Mouse (Mus musculus): ENCODE results near the gene Cryab.

Gene Cryab

DNA sequence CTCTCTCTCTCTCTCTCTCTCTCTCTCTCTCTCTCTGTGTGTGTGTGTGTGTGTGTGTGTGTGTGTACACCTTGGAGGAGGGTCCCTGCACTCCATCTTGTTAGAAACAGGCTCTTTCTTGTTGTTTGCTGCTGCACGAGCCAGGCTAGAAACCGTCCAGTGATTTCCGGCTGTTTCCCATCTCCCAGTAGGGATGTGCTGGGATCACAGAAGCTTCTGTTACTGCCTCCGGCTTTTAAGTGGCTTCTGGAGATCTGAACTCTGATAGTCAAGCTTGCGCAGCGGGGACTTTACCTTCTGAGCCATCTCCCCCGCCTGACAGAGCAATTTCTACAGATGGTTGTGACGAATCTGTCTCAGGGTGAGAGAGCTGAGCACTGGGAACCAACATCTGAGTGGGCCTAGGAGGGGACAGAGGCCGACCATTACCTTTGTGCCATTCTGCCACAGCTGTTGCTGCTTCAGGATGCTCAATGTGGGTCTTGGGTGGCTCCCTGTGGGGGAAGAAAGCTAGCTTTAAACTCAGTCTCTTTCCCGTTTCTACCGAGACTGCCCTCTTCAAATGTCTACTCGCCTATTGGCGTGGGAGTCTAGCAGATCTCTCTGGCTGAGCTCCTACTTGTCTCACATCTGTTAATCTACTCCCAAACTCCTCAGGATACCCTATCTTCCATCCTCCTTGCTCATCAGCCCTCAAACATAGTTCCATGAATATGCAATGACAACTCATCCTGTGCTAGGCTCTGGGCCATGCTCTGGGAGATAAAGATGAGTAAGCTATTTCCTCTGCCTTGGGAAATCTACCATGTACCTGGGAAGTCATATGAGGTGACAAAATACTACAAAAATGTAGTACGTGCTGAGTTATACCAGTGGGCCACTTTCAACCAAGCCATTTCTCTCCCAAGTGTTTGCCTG, 10.0 kb upstream of the Cryab start:
- in situ Hi-C loops (cut with MboI; ENCODE audit: unreplicated experiment in 2 of 2) = loop anchor here in 1 of 2 experiments (25.0 kb wide), 1 partner anchor 1254 kb away; the partner anchor contains the start of gene Ttc12

GRCm38 (mm10) chr9:50742261-50742660, 8.9 kb upstream of the Cryab start:
- in situ Hi-C loops (cut with MboI; ENCODE audit: unreplicated experiment in 2 of 2) = loop anchor here in 1 of 2 experiments (25.0 kb wide), 1 partner anchor 1255 kb away; the partner anchor contains the start of gene Ttc12

DNA sequence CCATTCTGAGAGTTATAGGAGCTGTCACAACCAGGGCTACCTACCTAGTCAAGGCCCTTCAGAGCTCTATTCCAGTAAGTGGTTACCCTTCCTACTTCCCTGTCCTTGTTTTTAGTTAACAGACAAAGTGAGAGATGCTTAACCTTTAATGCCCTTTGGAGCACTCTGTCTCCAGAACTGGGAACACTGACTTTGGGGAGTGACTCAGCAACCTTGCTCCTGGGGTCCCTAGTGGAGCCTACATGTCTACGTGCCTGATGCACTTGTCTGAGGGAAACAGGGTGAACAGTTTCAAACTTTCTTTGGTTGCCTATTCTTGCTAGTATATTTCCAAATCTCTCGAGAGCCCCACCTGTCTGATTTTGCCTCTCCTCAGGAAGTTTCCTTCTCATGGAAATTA, 8.4 kb upstream of the Cryab start:
- in situ Hi-C loops (cut with MboI; ENCODE audit: unreplicated experiment in 2 of 2) = loop anchor here in 1 of 2 experiments (25.0 kb wide), 1 partner anchor 1255 kb away; the partner anchor contains the start of gene Ttc12

DNA sequence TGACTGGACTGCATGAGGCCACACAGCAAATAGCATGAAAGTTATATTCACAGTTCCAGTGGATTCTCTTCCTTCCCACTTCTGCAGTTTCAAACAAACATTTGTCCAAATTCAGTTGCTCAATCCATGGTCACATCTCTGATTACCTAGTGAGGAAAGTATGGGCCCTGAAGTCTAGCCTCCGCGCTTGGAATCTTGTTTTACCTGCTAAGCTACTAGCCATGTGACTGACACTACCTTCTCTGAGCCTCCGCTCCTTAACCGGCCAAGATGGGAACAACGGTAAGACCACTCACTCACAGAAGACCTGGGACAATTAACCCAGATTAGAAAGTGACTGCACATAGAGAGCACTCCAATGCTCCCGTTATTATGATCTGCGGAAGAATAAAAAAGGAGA, 5.3 kb upstream of the Cryab start:
- in situ Hi-C loops (cut with MboI; ENCODE audit: unreplicated experiment in 2 of 2) = loop anchor here in 1 of 2 experiments (25.0 kb wide), 1 partner anchor 1259 kb away; the partner anchor contains the start of gene Ttc12

DNA sequence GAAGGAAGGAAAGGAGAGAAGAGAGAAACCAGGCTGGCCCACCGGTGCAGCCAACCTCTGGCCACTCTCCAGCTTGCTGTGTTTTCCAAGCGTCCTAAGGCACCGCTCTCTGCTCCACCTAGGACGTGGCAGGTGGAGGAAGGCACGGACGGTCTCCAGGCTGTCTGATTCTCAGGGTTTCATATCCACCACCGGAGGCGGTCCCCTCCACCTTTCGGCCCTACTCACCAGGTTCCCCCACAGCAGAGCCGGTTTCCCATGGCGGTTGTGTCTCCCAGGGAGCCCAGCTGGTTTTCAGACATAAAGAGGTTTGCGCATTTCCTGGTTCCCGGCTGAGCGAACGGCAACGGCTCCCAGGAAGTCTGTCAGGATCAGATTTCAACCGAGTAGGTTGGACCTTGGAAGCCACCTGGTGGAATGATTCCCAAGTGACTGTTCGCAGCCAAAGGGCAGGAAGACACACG, 4.9 kb upstream of the Cryab start, which contains the start of gene 2310030G06Rik:
Gene 2310030G06Rik, minus strand, starts transcription at position 323 of the 464 bp plus-strand sequence.
- in situ Hi-C loops (cut with MboI; ENCODE audit: unreplicated experiment in 2 of 2) = loop anchor here in 1 of 2 experiments (25.0 kb wide), 1 partner anchor 1259 kb away; the partner anchor contains the start of gene Ttc12

GRCm38 (mm10) chr9:50750706-50751105, 419 bp upstream of the Cryab start:
- in situ Hi-C loops (cut with MboI; ENCODE audit: unreplicated experiment in 2 of 2) = loop anchor here in 1 of 2 experiments (25.0 kb wide), 2 partner anchors 138 to 1763 kb away; partner anchors contain the start of genes Nkapd1, Pih1d2, Sdhd and Timm8b

GRCm38 (mm10) chr9:50752054-50752602, 1.0 kb downstream of the Cryab start, which contains the start of gene Hspb2:
Gene Hspb2, minus strand, starts transcription at chr9:50752354.
- in situ Hi-C loops (cut with MboI; ENCODE audit: unreplicated experiment in 2 of 2) = loop anchor here in 1 of 2 experiments (25.0 kb wide), 2 partner anchors 140 to 1765 kb away; partner anchors contain the start of genes Nkapd1, Pih1d2, Sdhd and Timm8b

GRCm38 (mm10) chr9:50752784-50753615, 1.9 kb downstream of the Cryab start:
- in situ Hi-C loops (cut with MboI; ENCODE audit: unreplicated experiment in 2 of 2) = loop anchor here in 1 of 2 experiments (25.0 kb wide), 2 partner anchors 141 to 1766 kb away; partner anchors contain the start of genes Nkapd1, Pih1d2, Sdhd and Timm8b

GRCm38 (mm10) chr9:50753947-50754346, 2.8 kb downstream of the Cryab start:
- in situ Hi-C loops (cut with MboI; ENCODE audit: unreplicated experiment in 2 of 2) = loop anchor here in 1 of 2 experiments (25.0 kb wide), 2 partner anchors 142 to 1767 kb away; partner anchors contain the start of genes Nkapd1, Pih1d2, Sdhd and Timm8b

GRCm38 (mm10) chr9:50756711-50757110, 5.6 kb downstream of the Cryab start:
- in situ Hi-C loops (cut with MboI; ENCODE audit: unreplicated experiment in 2 of 2) = loop anchor here in 1 of 2 experiments (25.0 kb wide), 2 partner anchors 144 to 1769 kb away; partner anchors contain the start of genes Nkapd1, Pih1d2, Sdhd and Timm8b

- in situ Hi-C loops (cut with MboI; ENCODE audit: unreplicated experiment in 2 of 2) = loop anchor here (5.0 to 25.0 kb wide), 4 partner anchors 54 to 1774 kb away; partner anchors contain the start of genes Nkapd1 (in 1 of the 2), Pih1d2 (in 1 of the 2), Pts (in 1 of the 2) and Sdhd (in 1 of the 2)
Measured at GRCm38 (mm10) chr9:50761520-50762243, 10.6 kb downstream of the Cryab start.

GRCm38 (mm10) chr9:50763331-50763730, 12.2 kb downstream of the Cryab start:
- in situ Hi-C loops (cut with MboI; ENCODE audit: unreplicated experiment in 2 of 2) = loop anchor here (5.0 to 25.0 kb wide), 4 partner anchors 56 to 1776 kb away; partner anchors contain the start of genes Nkapd1 (in 1 of the 2), Pih1d2 (in 1 of the 2), Pts (in 1 of the 2) and Sdhd (in 1 of the 2)

GRCm38 (mm10) chr9:50767531-50768106, 16.5 kb downstream of the Cryab start:
- in situ Hi-C loops (cut with MboI; ENCODE audit: unreplicated experiment in 2 of 2) = loop anchor here in 1 of 2 experiments (10.0 to 25.0 kb wide), 3 partner anchors 155 to 1780 kb away; partner anchors contain the start of genes Nkapd1, Pih1d2, Pts and Sdhd

GRCm38 (mm10) chr9:50768107-50769002, 17.2 kb downstream of the Cryab start, which contains the start of gene Fdxacb1:
Gene Fdxacb1, plus strand, starts transcription at chr9:50768236.
- in situ Hi-C loops (cut with MboI; ENCODE audit: unreplicated experiment in 2 of 2) = loop anchor here in 1 of 2 experiments (10.0 to 25.0 kb wide), 3 partner anchors 156 to 1781 kb away; partner anchors contain the start of genes Nkapd1, Pih1d2, Pts and Sdhd

GRCm38 (mm10) chr9:50770011-50770410, 18.9 kb downstream of the Cryab start:
- in situ Hi-C loops (cut with MboI; ENCODE audit: unreplicated experiment in 2 of 2) = loop anchor here (10.0 to 25.0 kb wide), 3 partner anchors 158 to 1783 kb away; partner anchors contain the start of genes Sdhd (in 2 of the 2), Timm8b (in 2 of the 2), Nkapd1 (in 1 of the 2) and Pih1d2 (in 1 of the 2)

DNA sequence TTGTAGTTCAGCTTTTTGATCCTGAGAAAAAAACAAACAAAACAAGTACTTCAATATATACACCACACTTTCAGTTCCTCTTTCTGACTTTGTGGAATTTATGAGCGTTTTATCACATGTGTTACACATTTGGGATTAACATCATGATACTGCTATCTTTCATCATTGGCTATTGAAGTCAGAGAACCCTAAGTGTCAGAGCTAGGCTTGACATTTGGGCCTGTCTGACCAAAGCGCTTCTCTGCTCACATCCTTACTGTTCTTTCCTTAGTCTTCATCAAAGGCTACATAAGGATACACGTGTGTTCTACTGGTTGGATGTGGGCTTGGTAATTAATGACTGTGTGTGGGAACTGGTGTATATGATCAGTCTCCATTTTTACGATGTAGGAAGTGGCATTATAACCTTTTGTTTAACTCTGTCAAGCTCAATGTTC, 22.9 kb downstream of the Cryab start:
- in situ Hi-C loops (cut with MboI; ENCODE audit: unreplicated experiment in 2 of 2) = loop anchor here (10.0 to 25.0 kb wide), 3 partner anchors 162 to 1787 kb away; partner anchors contain the start of genes Sdhd (in 2 of the 2), Timm8b (in 2 of the 2), Nkapd1 (in 1 of the 2) and Pih1d2 (in 1 of the 2)

Measured in v-Abl transformed pro-B cells (cell line).